Mouse (Mus musculus): ENCODE results near the gene Insr. TPM values are rescaled to one million over a fixed set of nuclear protein-coding genes. Genes with fewer than 3 reads are reported as not detected.
"Not testable (repeated sequence)": the region's sequence is repeated elsewhere in the genome, so short reads cannot be mapped to it uniquely, and the experiment has no call there.

The Insr gene
- total RNA-seq, 2 experiments from 2014 or later = 46.9 to 50.3 TPM

GRCm38 (mm10) chr8:3230118-3231060, 49.0 kb downstream of the Insr start:
- DNase-seq = no peak

GRCm38 (mm10) chr8:3227423-3227822, 52.0 kb downstream of the Insr start:
- no peak for DNase-seq

GRCm38 (mm10) chr8:3225731-3226130, 53.7 kb downstream of the Insr start:
- no peak for DNase-seq

GRCm38 (mm10) chr8:3225184-3225583, 54.2 kb downstream of the Insr start:
- DNase-seq = no peak

- no peak for DNase-seq
Measured at GRCm38 (mm10) chr8:3222636-3222965, 56.8 kb downstream of the Insr start.

- no peak for DNase-seq
Measured at GRCm38 (mm10) chr8:3221960-3222635, 57.3 kb downstream of the Insr start.

GRCm38 (mm10) chr8:3221047-3221959, 58.1 kb downstream of the Insr start:
- DNase-seq = peak; percentile 78 to 88

GRCm38 (mm10) chr8:3220502-3220901, 58.9 kb downstream of the Insr start:
- no peak for DNase-seq

GRCm38 (mm10) chr8:3219921-3220411, 59.5 kb downstream of the Insr start:
- no peak for DNase-seq

- no peak for DNase-seq
Measured at GRCm38 (mm10) chr8:3219266-3219665, 60.2 kb downstream of the Insr start.

GRCm38 (mm10) chr8:3216541-3217092, 62.8 kb downstream of the Insr start:
- no peak for DNase-seq

- DNase-seq = no peak
Measured at GRCm38 (mm10) chr8:3215561-3215960, 63.9 kb downstream of the Insr start.

GRCm38 (mm10) chr8:3214601-3215000, 64.8 kb downstream of the Insr start:
- DNase-seq = no peak

- DNase-seq = no peak
Measured at GRCm38 (mm10) chr8:3211456-3211855, 68.0 kb downstream of the Insr start.

GRCm38 (mm10) chr8:3209960-3210359, 69.5 kb downstream of the Insr start:
- DNase-seq = no peak

GRCm38 (mm10) chr8:3209268-3209667, 70.1 kb downstream of the Insr start:
- no peak for DNase-seq

GRCm38 (mm10) chr8:3208729-3209128, 70.7 kb downstream of the Insr start:
- DNase-seq = no peak

GRCm38 (mm10) chr8:3204758-3205443, 74.5 kb downstream of the Insr start:
- DNase-seq = no peak

GRCm38 (mm10) chr8:3202792-3203191, 76.6 kb downstream of the Insr start:
- DNase-seq = no peak

GRCm38 (mm10) chr8:3194297-3194696, 85.1 kb downstream of the Insr start:
- DNase-seq = not testable (repeated sequence)

- DNase-seq = no peak
Measured at GRCm38 (mm10) chr8:3191006-3191405, 88.4 kb downstream of the Insr start.

- no peak for DNase-seq
Measured at GRCm38 (mm10) chr8:3187456-3187855, 92.0 kb downstream of the Insr start.

Data from layer of hippocampus, postnatal 36 days (tissue).